Mouse (Mus musculus) CH12.LX (cell line): ENCODE measurements around the gene Cracr2a. TPM values are rescaled to one million over a fixed set of nuclear protein-coding genes. Genes with fewer than 3 reads are reported as not detected.

ENCODE experiments used
- DNase-seq: peaks from one replicate; pipeline ENCODE4 v3.0.0-alpha.2; 2013; ENCODE audit errors: extremely low read depth
- H3K27ac ChIP-seq: 2 replicates; pipeline ENCODE4 v1.5.1; 2012; ENCODE audit warnings: low read depth, mild to moderate bottlenecking, control low read depth, moderate library complexity; ENCODE audit not compliant: insufficient read depth
- H3K27me3 ChIP-seq: replicated peaks from 2 replicates; pipeline ENCODE3; 2012; ENCODE audit warnings: inconsistent platforms
- H3K36me3 ChIP-seq, 2 experiments: replicated peaks in 1 of 2; 2 replicates each; pipeline versions ENCODE3 to v1.6.1; 2012; ENCODE audit warnings: inconsistent platforms in 1 of 2, low read length in 1 of 2, mild to moderate bottlenecking in 1 of 2, mixed read lengths in 1 of 2, moderate library complexity in 1 of 2; ENCODE audit not compliant: control insufficient read depth in 1 of 2, insufficient read depth in 1 of 2
- H3K4me1 ChIP-seq, 2 experiments: 2 replicates each; pipeline ENCODE4 v1.6.1; 2012; ENCODE audit warnings: inconsistent platforms in 1 of 2, moderate library complexity in 1 of 2; ENCODE audit not compliant: insufficient read depth in 2 of 2, control insufficient read depth in 1 of 2
- H3K4me2 ChIP-seq: 2 replicates; pipeline ENCODE4 v1.6.1; 2012; ENCODE audit warnings: low read depth, mild to moderate bottlenecking, control low read depth; ENCODE audit not compliant: poor library complexity, insufficient read depth, severe bottlenecking
- H3K4me3 ChIP-seq, 3 experiments: fragments of 150-350 bp in 1 of 3; sonication (generic) in 1 of 3; replicated peaks in 1 of 3; 2 replicates each; pipeline versions ENCODE3 to v1.5.1; 2011 to 2012; ENCODE audit warnings: low read depth in 2 of 3, low read length in 2 of 3, mild to moderate bottlenecking in 2 of 3, moderate library complexity in 2 of 3, control low read depth in 1 of 3, improper control_type of control experiment in 1 of 3, inconsistent platforms in 1 of 3, mixed read lengths in 1 of 3; ENCODE audit not compliant: poor library complexity in 1 of 3
- H3K79me2 ChIP-seq: replicated peaks from 2 replicates; pipeline ENCODE4 v1.6.1; 2012; ENCODE audit warnings: mild to moderate bottlenecking, moderate library complexity; ENCODE audit not compliant: control insufficient read depth, poor library complexity, insufficient read depth, severe bottlenecking; ENCODE audit errors: extremely low read depth
- H3K9ac ChIP-seq: 2 replicates; pipeline ENCODE4 v1.6.1; 2012; ENCODE audit warnings: low read depth, mild to moderate bottlenecking, control low read depth, moderate library complexity; ENCODE audit not compliant: insufficient read depth
- H3K9me3 ChIP-seq: replicated peaks from 2 replicates; pipeline ENCODE3; 2012; ENCODE audit warnings: low read length, inconsistent platforms, mixed read lengths
- BHLHE40 ChIP-seq: IDR thresholded peaks from 2 replicates; pipeline ENCODE4 v1.6.1; 2011; ENCODE audit warnings: mild to moderate bottlenecking, low read depth, low read length, improper control_type of control experiment
- CHD1 ChIP-seq: IDR thresholded peaks from 2 replicates; pipeline ENCODE4 v1.6.1; 2012; ENCODE audit warnings: low read depth, low read length, improper control_type of control experiment, inconsistent platforms
- CHD2 ChIP-seq: IDR thresholded peaks from 2 replicates; pipeline ENCODE4 v1.6.1; 2011; ENCODE audit warnings: low read length, improper control_type of control experiment
- CTCF ChIP-seq, 2 experiments: IDR thresholded peaks in 1 of 2; conservative IDR thresholded peaks in 1 of 2; 2 replicates each; pipeline ENCODE4 v1.5.1; 2011 to 2012; ENCODE audit warnings: low read depth in 2 of 2, low read length in 2 of 2, improper control_type of control experiment in 1 of 2, inconsistent platforms in 1 of 2, mild to moderate bottlenecking in 1 of 2, moderate library complexity in 1 of 2
- GABPA ChIP-seq: IDR thresholded peaks from 2 replicates; pipeline ENCODE4 v1.6.1; 2012; ENCODE audit warnings: low read depth, low read length, improper control_type of control experiment, inconsistent platforms; ENCODE audit not compliant: insufficient replicate concordance
- JUN ChIP-seq: IDR thresholded peaks from 2 replicates; pipeline ENCODE4 v1.6.1; 2011; ENCODE audit warnings: low read depth, mild to moderate bottlenecking, low read length, improper control_type of control experiment, moderate library complexity; ENCODE audit not compliant: insufficient read depth
- JUND ChIP-seq: conservative IDR thresholded peaks from 2 replicates; pipeline ENCODE4 v1.6.1; 2011; ENCODE audit warnings: low read depth, low read length, improper control_type of control experiment
- MAFK ChIP-seq: IDR thresholded peaks from 2 replicates; pipeline ENCODE4 v1.6.1; 2011; ENCODE audit warnings: low read length, improper control_type of control experiment; ENCODE audit not compliant: insufficient replicate concordance
- MAX ChIP-seq: IDR thresholded peaks from 2 replicates; pipeline ENCODE4 v1.6.1; 2011; ENCODE audit warnings: low read length, improper control_type of control experiment
- MAZ ChIP-seq: IDR thresholded peaks from 2 replicates; pipeline ENCODE4 v1.6.1; 2012; ENCODE audit warnings: low read depth, mild to moderate bottlenecking, inconsistent platforms, low read length, improper control_type of control experiment, moderate library complexity
- MEF2A ChIP-seq: IDR thresholded peaks from 2 replicates; pipeline ENCODE4 v1.6.1; 2014; ENCODE audit warnings: low read depth, mild to moderate bottlenecking, inconsistent platforms, low read length, improper control_type of control experiment, borderline replicate concordance
- NRF1 ChIP-seq: IDR thresholded peaks from 2 replicates; pipeline ENCODE4 v1.6.1; 2014; ENCODE audit warnings: low read depth, mild to moderate bottlenecking, inconsistent platforms, low read length, improper control_type of control experiment, moderate library complexity
- PAX5 ChIP-seq: IDR thresholded peaks from 2 replicates; pipeline ENCODE4 v1.6.1; 2012; ENCODE audit warnings: low read length, inconsistent platforms, mixed read lengths
- POLR2A ChIP-seq: IDR thresholded peaks from 2 replicates; pipeline ENCODE4 v1.6.1; 2011; ENCODE audit warnings: low read depth, mild to moderate bottlenecking, improper control_type of control experiment, low read length
- POLR2AphosphoS2 ChIP-seq: IDR thresholded peaks from 2 replicates; pipeline ENCODE4 v1.6.1; 2011; ENCODE audit warnings: low read depth, low read length, improper control_type of control experiment
- UBTF ChIP-seq: IDR thresholded peaks from 2 replicates; pipeline ENCODE4 v1.6.1; 2012; ENCODE audit warnings: low read depth, mild to moderate bottlenecking, inconsistent platforms, low read length, improper control_type of control experiment, moderate library complexity
- USF1 ChIP-seq: IDR thresholded peaks from 2 replicates; pipeline ENCODE4 v1.6.1; 2014; ENCODE audit warnings: low read depth, mild to moderate bottlenecking, inconsistent platforms, low read length, improper control_type of control experiment
- ZC3H11A ChIP-seq: IDR thresholded peaks from 2 replicates; pipeline ENCODE4 v1.6.1; 2012; ENCODE audit warnings: low read depth, mild to moderate bottlenecking, inconsistent platforms, low read length, improper control_type of control experiment
- ZKSCAN1 ChIP-seq: IDR thresholded peaks from 2 replicates; pipeline ENCODE4 v1.6.1; 2012; ENCODE audit warnings: low read depth, inconsistent platforms, low read length, improper control_type of control experiment, borderline replicate concordance
- dilution Hi-C: fragments of 300-500 bp; cut with MboI; formaldehyde crosslinking; loops from 2 replicates; pipeline ENCODE4 v1.14.3; 2020; ENCODE audit warnings: low sequenced_read_pairs; ENCODE audit not compliant: extremely low pct_unique_long_range_greater_than_20kb, extremely low pct_ligation_motif_present
- in situ Hi-C: fragments of 300-500 bp; cut with MboI; formaldehyde crosslinking; loops from 3 replicates; pipeline ENCODE4 v1.14.3; 2019; ENCODE audit warnings: low sequenced_read_pairs, low pct_ligation_motif_present, low pct_unique_long_range_greater_than_20kb, mixed read lengths
- polyA plus RNA-seq: library from polyadenylated mRNA; unstranded; fragments of >175 nt; gene quantifications from 2 replicates; pipeline ENCODE4 v1.2.1, GENCODE M21; 2012; ENCODE audit warnings: low read depth; ENCODE audit not compliant: insufficient read length
- total RNA-seq, 2 experiments: library from RNA; depleted of rRNA; stranded (reverse); fragments of 300-350 nt in 1 of 2; fragments of >200 nt in 1 of 2; gene quantifications; 2 replicates each; pipeline ENCODE4 v1.2.3; 2012 to 2014

Gene Cracr2a
- total and polyA plus RNA-seq, 3 experiments: 1.2 to 1.6 (median 1.5) TPM

- DNase-seq: no peak
- Histone ChIP-seq H3K36me3 (no peaks in the 10 kb centered on the region), H3K4me3 (no peak overlapping the region), H3K4me2 (no peak overlapping the region), H3K27me3 (peaks cover 67% of the 10 kb centered on the region), H3K4me1 (no peaks in the 10 kb centered on the region), H3K9ac (no peak overlapping the region), H3K9me3 (peaks cover 8% of the 10 kb centered on the region), H3K27ac (no peak overlapping the region), H3K79me2 (no peaks in the 10 kb centered on the region)
- TF ChIP-seq NRF1 (no peak), CTCF (conservative IDR thresholded peaks at IDR 0.05 in 1 of 2, IDR thresholded peaks at IDR 0.05 in 1 of 2; ENCODE audit: low read depth in 2 of 2, low read length in 2 of 2) (0 out of 4 replicates have a peak, but pooled peaks of 1 of the 2 experiments have one; percentile 0)
- dilution Hi-C loops: no loop called here
- in situ Hi-C loops: no loop called here
These were observed 8.2 kb upstream of the Cracr2a start for GRCm38 (mm10) chr6:127552940-127553339.

GRCm38 (mm10) chr6:127555553-127555952 lies 5.6 kb upstream of the Cracr2a start:
- in situ Hi-C loops: no loop called here
- dilution Hi-C loops: no loop called here
- DNase-seq: no peak
- no peak overlapping the region for H3K4me2 ChIP-seq
- H3K27ac ChIP-seq: no peak overlapping the region
- peaks cover 61% of the 10 kb centered on the region for H3K27me3 ChIP-seq
- no peaks in the 10 kb centered on the region for H3K36me3 ChIP-seq
- H3K4me3 ChIP-seq: no peak overlapping the region
- H3K9me3 ChIP-seq: peaks cover 8% of the 10 kb centered on the region
- TF ChIP-seq POLR2A (no peak), MEF2A (no peak)
- H3K9ac ChIP-seq: no peak overlapping the region
- H3K79me2 ChIP-seq: no peaks in the 10 kb centered on the region
- H3K4me1 ChIP-seq: peaks cover 0 to under 1% of the 10 kb centered on the region in 2 experiments; a peak in 1 of 4 replicates

GRCm38 (mm10) chr6:127560872-127561230 lies 287 bp upstream of the Cracr2a start:
- in situ Hi-C loops: no loop called here
- H3K4me2 ChIP-seq: peak overlapping the region; percentile 42
- H3K27ac ChIP-seq: no peak overlapping the region
- H3K9me3 ChIP-seq: no peaks in the 10 kb centered on the region
- H3K9ac ChIP-seq: no peak overlapping the region; the same call in 1 of the 2 replicates
- peak overlapping the region in 2 of 3 experiments; percentile 53 to 62 for H3K4me3 ChIP-seq
- peaks cover 6 to 16% of the 10 kb centered on the region in 2 experiments for H3K4me1 ChIP-seq
- DNase-seq: no peak
- H3K36me3 ChIP-seq: no peaks in the 10 kb centered on the region
- dilution Hi-C loops: no loop called here
- no peaks in the 10 kb centered on the region for H3K79me2 ChIP-seq
- peaks cover 37% of the 10 kb centered on the region for H3K27me3 ChIP-seq
- no peak for TF ChIP-seq BHLHE40

GRCm38 (mm10) chr6:127563511-127563910 lies 2.4 kb downstream of the Cracr2a start:
- Histone ChIP-seq H3K4me2 (no peak overlapping the region), H3K79me2 (no peaks in the 10 kb centered on the region), H3K4me3 (no peak overlapping the region), H3K36me3 (peaks cover 0 to 8% of the 10 kb centered on the region in 2 experiments), H3K9me3 (no peaks in the 10 kb centered on the region), H3K27me3 (peaks cover 20% of the 10 kb centered on the region), H3K27ac (no peak overlapping the region), H3K4me1 (peaks cover 9 to 19% of the 10 kb centered on the region in 2 experiments), H3K9ac (no peak overlapping the region)
- in situ Hi-C loops (no loop called here), dilution Hi-C loops (no loop called here)
- DNase-seq: no peak
- no peak for TF ChIP-seq MAX
- TF ChIP-seq PAX5: no peak
- no peak for TF ChIP-seq POLR2A
- no peak for TF ChIP-seq ZKSCAN1
- TF ChIP-seq JUN: no peak
- TF ChIP-seq MAZ: no peak
- no peak for TF ChIP-seq MAFK
- TF ChIP-seq CHD1: no peak
- TF ChIP-seq USF1: no peak
- TF ChIP-seq CHD2: no peak
- TF ChIP-seq GABPA: no peak
- no peak for TF ChIP-seq NRF1
- no peak for TF ChIP-seq POLR2AphosphoS2
- no peak for TF ChIP-seq ZC3H11A
- TF ChIP-seq UBTF: no peak
- no peak for TF ChIP-seq BHLHE40
- TF ChIP-seq JUND: no peak
